Mouse (Mus musculus) forebrain, embryonic 13.5 days (tissue): ENCODE results near the gene Rgs7bp. TPM values are rescaled to one million over a fixed set of nuclear protein-coding genes. Genes with fewer than 3 reads are reported as not detected.

ENCODE experiments used
- ATAC-seq: fragments of 200-750 bp; cut with Nextera tagmentation; 2 replicates; pipeline ENCODE4 v1.8.0; 2017
- H3K27ac ChIP-seq: fragments of 300-500 bp; sonication (generic); 2 replicates; pipeline ENCODE4 v1.5.1; 2015; ENCODE audit warnings: inconsistent platforms, mild to moderate bottlenecking, moderate library complexity
- H3K27me3 ChIP-seq: fragments of 300-500 bp; sonication (generic); 2 replicates; pipeline ENCODE4 v1.6.1; 2015; ENCODE audit warnings: mild to moderate bottlenecking, inconsistent platforms
- H3K36me3 ChIP-seq: fragments of 300-500 bp; sonication (generic); 2 replicates; pipeline ENCODE4 v1.6.1; 2015; ENCODE audit warnings: mild to moderate bottlenecking, inconsistent platforms; ENCODE audit not compliant: poor library complexity, severe bottlenecking
- H3K4me1 ChIP-seq: fragments of 300-500 bp; sonication (generic); 2 replicates; pipeline ENCODE4 v1.6.1; 2015; ENCODE audit warnings: inconsistent platforms
- H3K4me2 ChIP-seq: fragments of 300-500 bp; sonication (generic); 2 replicates; pipeline ENCODE4 v1.6.1; 2015; ENCODE audit warnings: inconsistent platforms, mild to moderate bottlenecking, moderate library complexity
- H3K4me3 ChIP-seq: fragments of 300-500 bp; sonication (generic); 2 replicates; pipeline ENCODE4 v1.5.1; 2015; ENCODE audit warnings: mild to moderate bottlenecking, inconsistent platforms
- H3K9ac ChIP-seq: fragments of 300-500 bp; sonication (generic); 2 replicates; pipeline ENCODE4 v1.6.1; 2015; ENCODE audit warnings: mild to moderate bottlenecking, inconsistent platforms
- H3K9me3 ChIP-seq: fragments of 300-500 bp; sonication (generic); replicated peaks from 2 replicates; pipeline ENCODE4 v1.6.1; 2016; ENCODE audit warnings: inconsistent platforms
- WGBS: fragments of 180-500 bp; shearing (Covaris S2); methylation state at CpG from one replicate; pipeline ENCODE4 v1.1.7; 2015; 5-methylcytosine and 5-hydroxymethylcytosine counted together
- polyA plus RNA-seq: library from polyadenylated mRNA; unstranded; fragments of >200 nt; fragmentation: Nextera tagmentation; extraction: Ambion mirVana; gene quantifications from 2 replicates; pipeline ENCODE4 v1.2.1, GENCODE M21; 2015

Rgs7bp gene
- polyA plus RNA-seq, 1 experiment from 2014 or later = 2.7 TPM

- ATAC-seq = peak; percentile 7; the same call in 1 of the 2 replicates
- no peaks in the 10 kb centered on the region for H3K9me3 ChIP-seq
- no peak overlapping the region for H3K4me3 ChIP-seq
- no peak overlapping the region; the same call in 1 of the 2 replicates for H3K27ac ChIP-seq
- 73% methylated on average over 14 of the region's 14 CpGs for WGBS
- no peak overlapping the region for H3K9ac ChIP-seq
- H3K4me2 ChIP-seq = no peak overlapping the region
- H3K36me3 ChIP-seq = peaks cover 7% of the 10 kb centered on the region; the same call in 1 of the 2 replicates
- H3K4me1 ChIP-seq = peaks cover 19% of the 10 kb centered on the region
- no peaks in the 10 kb centered on the region for H3K27me3 ChIP-seq
These were observed 93.6 kb downstream of the Rgs7bp start for GRCm38 (mm10) chr13:104960951-104961715.

- H3K4me3 ChIP-seq = no peak overlapping the region
- ATAC-seq = no peak
These were observed 94.4 kb downstream of the Rgs7bp start for GRCm38 (mm10) chr13:104960206-104960928.

GRCm38 (mm10) chr13:104959733-104960132 is 95.0 kb downstream of the Rgs7bp start:
- ATAC-seq = no peak
- Histone ChIP-seq H3K4me2 (no peak overlapping the region), H3K27me3 (no peaks in the 10 kb centered on the region), H3K9me3 (no peaks in the 10 kb centered on the region), H3K27ac (no peak overlapping the region), H3K36me3 (no peaks in the 10 kb centered on the region), H3K4me3 (no peak overlapping the region), H3K4me1 (peaks cover 19% of the 10 kb centered on the region), H3K9ac (no peak overlapping the region)
- 81% methylated on average over 4 of the region's 4 CpGs for WGBS

More at GRCm38 (mm10) chr13:104960206-104960928, 94.4 kb downstream of the Rgs7bp start:
- H3K4me2 ChIP-seq = no peak overlapping the region
- peaks cover 3% of the 10 kb centered on the region; the same call in 1 of the 2 replicates for H3K36me3 ChIP-seq
- H3K9ac ChIP-seq = no peak overlapping the region
- H3K4me1 ChIP-seq = peaks cover 19% of the 10 kb centered on the region
- WGBS = 77% methylated on average over 7 of the region's 7 CpGs
- no peaks in the 10 kb centered on the region for H3K9me3 ChIP-seq
- no peak overlapping the region for H3K27ac ChIP-seq
- no peaks in the 10 kb centered on the region for H3K27me3 ChIP-seq

- Histone ChIP-seq H3K4me2 (peak overlapping the region; percentile 38), H3K9ac (no peak overlapping the region), H3K27ac (no peak overlapping the region), H3K36me3 (no peaks in the 10 kb centered on the region), H3K4me1 (peaks cover 8% of the 10 kb centered on the region), H3K4me3 (no peak overlapping the region), H3K27me3 (no peaks in the 10 kb centered on the region), H3K9me3 (no peaks in the 10 kb centered on the region)
- WGBS = 1% methylated on average over 7 of the region's 7 CpGs
- ATAC-seq = peak; percentile 93
These were observed 106.8 kb downstream of the Rgs7bp start for GRCm38 (mm10) chr13:104947958-104948357.

DNA sequence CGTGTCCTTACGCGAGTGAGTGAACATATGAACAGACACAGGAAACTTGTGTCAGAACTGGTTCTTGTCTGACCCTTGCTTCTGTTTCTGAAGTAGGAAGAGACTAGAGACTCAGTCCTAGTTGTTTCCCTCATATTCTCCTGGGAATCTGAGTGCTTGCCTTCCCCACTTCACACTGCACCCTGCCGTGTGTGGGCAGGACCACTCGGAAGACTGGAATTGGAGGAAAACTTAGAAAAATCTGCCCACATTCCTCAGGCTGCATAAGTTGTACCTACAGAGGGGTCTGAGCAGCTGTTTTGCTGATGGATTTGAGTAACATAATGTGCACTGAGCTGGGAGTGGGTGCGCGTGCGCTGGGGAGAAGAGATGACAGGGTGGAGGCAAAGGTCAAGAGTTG is 114.2 kb downstream of the Rgs7bp start:
- Histone ChIP-seq H3K36me3 (no peaks in the 10 kb centered on the region), H3K27ac (no peak overlapping the region), H3K27me3 (no peaks in the 10 kb centered on the region), H3K4me3 (no peak overlapping the region), H3K9me3 (no peaks in the 10 kb centered on the region), H3K4me1 (peaks cover 21% of the 10 kb centered on the region), H3K9ac (no peak overlapping the region), H3K4me2 (no peak overlapping the region)
- WGBS = 91% methylated on average over 8 of the region's 8 CpGs
- no peak for ATAC-seq

DNA sequence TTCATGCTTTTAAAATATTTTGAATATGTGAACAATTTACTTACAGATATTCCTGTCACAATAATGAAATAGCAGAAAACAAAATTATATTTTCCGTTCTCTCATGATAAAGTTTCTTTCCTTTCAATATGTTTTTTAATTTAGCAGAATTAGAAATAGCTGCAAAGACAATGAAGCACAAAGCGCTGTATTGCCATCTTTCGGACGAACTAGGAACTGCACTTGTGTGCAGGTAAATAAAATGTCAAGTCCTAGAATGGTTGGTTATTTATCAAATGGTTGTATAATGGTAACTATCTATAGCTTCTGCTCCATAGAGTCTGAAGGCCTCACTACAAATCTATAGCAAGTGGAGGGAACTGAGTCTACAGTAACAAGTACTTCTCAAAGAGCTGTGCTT is 114.9 kb downstream of the Rgs7bp start:
- no peaks in the 10 kb centered on the region for H3K27me3 ChIP-seq
- WGBS = 9% methylated on average over 4 of the region's 4 CpGs
- no peak overlapping the region for H3K4me3 ChIP-seq
- peaks cover 21% of the 10 kb centered on the region for H3K4me1 ChIP-seq
- H3K9me3 ChIP-seq = no peaks in the 10 kb centered on the region
- H3K27ac ChIP-seq = no peak overlapping the region
- H3K9ac ChIP-seq = no peak overlapping the region
- no peaks in the 10 kb centered on the region for H3K36me3 ChIP-seq
- no peak overlapping the region for H3K4me2 ChIP-seq
- ATAC-seq = no peak

- Histone ChIP-seq H3K27ac (peak overlapping the region; percentile 10; the same call in 1 of the 2 replicates), H3K4me3 (no peak overlapping the region), H3K4me2 (no peak overlapping the region), H3K27me3 (no peaks in the 10 kb centered on the region), H3K9me3 (no peaks in the 10 kb centered on the region), H3K9ac (no peak overlapping the region), H3K4me1 (peaks cover 21% of the 10 kb centered on the region), H3K36me3 (no peaks in the 10 kb centered on the region)
- WGBS = 72% methylated on average over 13 of the region's 13 CpGs
- 0 out of 2 replicates have a peak, but pooled peaks have one; percentile 41 for ATAC-seq
These were observed 115.7 kb downstream of the Rgs7bp start for GRCm38 (mm10) chr13:104938966-104939593.

GRCm38 (mm10) chr13:104937759-104938158 is 117.0 kb downstream of the Rgs7bp start:
- 41% methylated on average over 6 of the region's 6 CpGs for WGBS
- Histone ChIP-seq H3K4me3 (peak overlapping the region; percentile 9; the same call in 1 of the 2 replicates), H3K4me1 (peaks cover 21% of the 10 kb centered on the region), H3K36me3 (no peaks in the 10 kb centered on the region), H3K27ac (no peak overlapping the region), H3K9me3 (no peaks in the 10 kb centered on the region), H3K9ac (peak overlapping the region; percentile 40; the same call in 1 of the 2 replicates), H3K27me3 (no peaks in the 10 kb centered on the region), H3K4me2 (peak overlapping the region; percentile 48)
- 0 out of 2 replicates have a peak, but pooled peaks have one; percentile 15 for ATAC-seq

DNA sequence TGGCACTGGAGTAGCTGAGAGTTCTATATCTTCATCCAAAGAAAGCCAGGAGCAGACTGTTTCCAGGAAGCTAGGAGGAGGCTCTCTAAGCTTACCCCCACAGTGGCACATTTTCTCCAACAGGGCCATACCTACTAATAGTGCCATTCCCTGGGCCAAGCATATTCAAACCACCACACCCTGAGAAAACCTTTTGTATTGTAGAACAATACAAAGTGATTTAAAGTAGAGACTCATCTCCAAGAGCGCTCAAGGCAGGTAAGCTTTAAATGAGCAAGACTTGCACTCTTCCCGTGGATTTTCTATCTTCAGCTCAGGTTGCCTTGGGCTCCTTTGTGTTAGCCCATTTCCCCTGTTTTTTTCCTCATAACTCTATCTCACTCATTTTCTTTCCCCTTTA is 118.1 kb downstream of the Rgs7bp start:
- H3K4me2 ChIP-seq = peak overlapping the region; percentile 36
- no peak for ATAC-seq
- 62% methylated on average over 2 of the region's 2 CpGs for WGBS

DNA sequence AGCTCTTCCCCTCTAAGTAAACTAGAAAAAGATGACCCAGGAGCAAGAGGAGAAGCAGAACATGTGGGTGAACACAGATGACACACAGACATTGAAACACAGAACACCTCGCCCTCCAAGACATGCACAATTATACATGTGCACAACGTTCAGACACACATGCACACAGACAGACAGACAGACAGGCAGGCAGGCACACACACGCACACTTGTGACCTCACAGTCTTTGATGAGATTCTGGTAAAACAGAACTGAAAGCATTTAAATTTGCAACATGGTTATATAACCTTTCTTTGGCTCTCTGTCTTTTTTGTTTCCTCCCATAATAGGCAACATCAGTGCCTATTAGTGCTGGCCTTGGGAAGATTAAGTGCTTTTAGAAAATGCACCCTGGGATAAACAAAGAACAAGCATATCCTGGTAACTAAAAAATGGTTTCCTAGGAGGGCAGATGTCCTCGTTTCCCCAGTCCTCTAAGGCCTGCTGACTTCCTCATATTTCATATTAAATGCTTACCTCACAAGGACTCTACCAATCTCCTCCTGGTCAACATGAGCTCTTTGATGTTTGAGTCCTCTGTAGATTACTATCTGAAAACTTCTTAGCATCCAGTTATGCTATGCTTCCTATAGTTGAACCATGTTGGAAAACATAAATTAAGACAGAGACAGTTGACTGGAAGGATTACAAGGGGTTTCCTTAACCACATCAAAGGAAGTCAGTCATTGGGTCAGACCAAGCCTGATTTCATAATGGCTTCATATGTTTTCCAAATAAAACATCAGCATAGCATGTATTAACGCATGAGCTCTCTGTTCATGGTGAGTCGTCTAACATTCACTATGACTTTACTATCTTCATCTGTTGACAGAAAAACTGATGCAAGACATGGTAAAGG is 122.8 kb downstream of the Rgs7bp start:
- Histone ChIP-seq H3K9ac (no peak overlapping the region), H3K27me3 (no peaks in the 10 kb centered on the region), H3K27ac (no peak overlapping the region), H3K4me2 (no peak overlapping the region), H3K36me3 (no peaks in the 10 kb centered on the region), H3K4me3 (no peak overlapping the region), H3K9me3 (no peaks in the 10 kb centered on the region), H3K4me1 (peaks cover 3% of the 10 kb centered on the region)
- ATAC-seq = no peak
- WGBS = 74% methylated on average over 6 of the region's 6 CpGs

More for the DNA sequence above, 118.1 kb downstream of the Rgs7bp start:
- H3K9ac ChIP-seq = no peak overlapping the region
- H3K4me1 ChIP-seq = peaks cover 21% of the 10 kb centered on the region
- no peaks in the 10 kb centered on the region for H3K36me3 ChIP-seq
- H3K27me3 ChIP-seq = no peaks in the 10 kb centered on the region
- no peaks in the 10 kb centered on the region for H3K9me3 ChIP-seq
- no peak overlapping the region for H3K4me3 ChIP-seq
- no peak overlapping the region for H3K27ac ChIP-seq

DNA sequence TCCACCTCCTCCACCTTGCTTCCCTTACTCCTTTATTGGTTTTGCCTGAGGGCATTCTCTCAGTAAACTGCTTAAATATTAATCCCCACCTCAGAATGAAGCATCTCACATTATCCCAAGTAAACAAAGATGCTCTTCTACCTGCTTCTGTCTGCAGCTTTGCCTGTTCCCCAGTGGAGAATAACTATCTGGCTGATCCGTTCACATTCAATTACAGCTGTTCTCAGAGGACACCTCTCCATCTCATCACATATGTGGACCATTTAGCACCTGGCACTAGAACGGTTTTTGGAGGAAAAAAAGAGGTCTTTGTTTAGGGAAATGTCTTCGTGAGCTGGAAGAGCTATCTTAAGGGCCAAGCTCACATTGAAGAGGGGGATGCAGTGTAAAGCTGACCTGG is 123.9 kb downstream of the Rgs7bp start:
- no peaks in the 10 kb centered on the region for H3K9me3 ChIP-seq
- no peak overlapping the region for H3K9ac ChIP-seq
- WGBS = 77% methylated on average over 3 of the region's 3 CpGs
- no peaks in the 10 kb centered on the region for H3K27me3 ChIP-seq
- H3K4me2 ChIP-seq = no peak overlapping the region
- no peak for ATAC-seq
- H3K4me3 ChIP-seq = no peak overlapping the region
- no peaks in the 10 kb centered on the region for H3K36me3 ChIP-seq
- H3K27ac ChIP-seq = no peak overlapping the region
- no peaks in the 10 kb centered on the region for H3K4me1 ChIP-seq
